Mouse (Mus musculus): Measurements from ENCODE around the gene Rheb. TPM values are rescaled to one million over a fixed set of nuclear protein-coding genes. Genes with fewer than 3 reads are reported as not detected.
"Not testable (repeated sequence)": the region's sequence is repeated elsewhere in the genome, so short reads cannot be mapped to it uniquely, and the experiment has no call there.

Gene Rheb
- polyA plus RNA-seq, 1 experiment from 2014 or later = 242 TPM

DNA sequence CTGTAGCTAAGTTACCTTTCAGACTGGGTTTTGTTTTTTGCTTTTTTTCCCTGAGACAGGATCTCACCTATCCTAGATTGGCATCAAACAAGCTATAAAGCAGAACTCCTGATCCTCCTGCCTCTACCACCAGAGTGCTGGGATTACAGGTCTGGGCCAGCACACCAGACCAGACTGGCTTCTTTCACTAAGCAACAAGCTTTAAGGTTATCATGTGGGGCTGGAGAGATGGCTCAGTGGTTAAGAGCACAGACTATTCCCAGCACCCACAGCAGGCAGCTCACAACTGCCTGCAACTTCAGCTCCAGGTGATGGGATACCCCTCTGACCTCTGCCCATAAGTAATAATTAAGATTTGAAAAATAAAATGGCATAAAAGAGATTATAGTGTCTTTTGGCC, 63.1 kb downstream of the Rheb start:
- Histone ChIP-seq H3K27me3 (replicated peaks) (no peaks in the 10 kb centered on the region), H3K36me3 (no peaks in the 10 kb centered on the region), H3K4me1 (no peaks in the 10 kb centered on the region), H3K27ac (no peak overlapping the region), H3K9ac (no peak overlapping the region), H3K4me2 (no peak overlapping the region), H3K4me3 (replicated peaks) (no peak overlapping the region), H3K9me3 (no peaks in the 10 kb centered on the region)
- no peak for ATAC-seq (ENCODE audit: insufficient read depth, low FRiP score, low read depth)

DNA sequence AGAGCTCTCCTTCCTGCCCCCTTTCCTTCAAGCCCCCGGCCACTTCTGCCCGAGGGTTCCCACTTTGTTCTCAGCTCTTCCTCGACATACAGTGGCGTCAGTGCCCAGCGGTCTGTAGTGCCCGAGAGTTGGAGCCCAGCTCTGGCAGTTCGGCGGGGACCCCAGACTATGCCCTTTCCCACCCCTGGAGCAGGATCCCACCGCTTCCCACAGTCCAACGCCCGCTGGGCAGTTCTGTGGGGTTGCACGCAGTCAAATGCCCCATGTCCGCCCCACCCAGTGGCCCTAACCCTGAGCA, 63.6 kb downstream of the Rheb start:
- Histone ChIP-seq H3K4me2 (no peak overlapping the region), H3K27ac (no peak overlapping the region), H3K4me1 (no peaks in the 10 kb centered on the region), H3K9ac (no peak overlapping the region), H3K36me3 (no peaks in the 10 kb centered on the region), H3K4me3 (replicated peaks) (no peak overlapping the region), H3K27me3 (replicated peaks) (no peaks in the 10 kb centered on the region), H3K9me3 (no peaks in the 10 kb centered on the region)
- ATAC-seq (ENCODE audit: insufficient read depth, low FRiP score, low read depth) = no peak
- WGBS = 54% methylated on average over 13 of the region's 13 CpGs

DNA sequence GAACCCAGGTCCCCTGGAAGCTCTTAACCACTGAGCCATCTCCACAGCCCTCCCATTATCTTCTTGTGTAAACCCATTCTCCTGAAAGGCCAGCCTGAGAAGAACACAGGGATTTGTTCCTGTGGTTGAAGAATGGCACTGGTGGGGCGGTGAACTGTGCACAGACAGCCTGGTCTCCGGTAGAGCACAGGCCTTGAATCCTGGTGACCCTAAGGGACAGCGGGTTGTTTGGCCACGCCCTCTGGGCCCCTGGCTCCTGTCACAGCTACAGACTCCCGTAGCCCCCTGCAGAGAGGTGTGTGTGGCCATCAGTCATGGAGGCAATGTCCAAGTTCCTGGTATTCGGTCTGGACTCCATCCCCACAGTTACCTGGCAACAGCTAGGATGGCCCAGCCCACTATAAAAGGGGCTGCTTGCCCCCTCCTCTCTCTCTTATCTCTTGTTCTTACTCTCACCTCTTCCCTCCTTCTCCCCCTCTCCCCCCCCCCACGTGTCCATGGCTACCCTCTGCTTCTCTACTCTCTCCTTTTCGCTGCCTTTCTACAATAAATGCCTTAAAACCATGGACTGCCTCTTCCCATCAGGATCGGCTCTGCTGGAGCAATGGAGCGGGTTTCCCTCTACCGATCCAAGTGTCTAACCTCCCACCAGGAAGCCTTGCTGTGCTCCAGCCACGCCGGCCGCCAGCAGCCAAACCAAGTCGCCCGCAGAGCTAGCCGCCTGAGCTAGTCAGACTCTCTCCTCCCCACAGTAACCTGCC, 64.2 kb downstream of the Rheb start:
- Histone ChIP-seq H3K4me1 (no peaks in the 10 kb centered on the region), H3K9ac (no peak overlapping the region), H3K36me3 (no peaks in the 10 kb centered on the region), H3K27me3 (replicated peaks) (no peaks in the 10 kb centered on the region), H3K9me3 (no peaks in the 10 kb centered on the region), H3K4me3 (replicated peaks) (no peak overlapping the region), H3K27ac (no peak overlapping the region), H3K4me2 (no peak overlapping the region)
- 24% methylated on average over 17 of the region's 17 CpGs for WGBS
- ATAC-seq (ENCODE audit: insufficient read depth, low FRiP score, low read depth) = no peak

DNA sequence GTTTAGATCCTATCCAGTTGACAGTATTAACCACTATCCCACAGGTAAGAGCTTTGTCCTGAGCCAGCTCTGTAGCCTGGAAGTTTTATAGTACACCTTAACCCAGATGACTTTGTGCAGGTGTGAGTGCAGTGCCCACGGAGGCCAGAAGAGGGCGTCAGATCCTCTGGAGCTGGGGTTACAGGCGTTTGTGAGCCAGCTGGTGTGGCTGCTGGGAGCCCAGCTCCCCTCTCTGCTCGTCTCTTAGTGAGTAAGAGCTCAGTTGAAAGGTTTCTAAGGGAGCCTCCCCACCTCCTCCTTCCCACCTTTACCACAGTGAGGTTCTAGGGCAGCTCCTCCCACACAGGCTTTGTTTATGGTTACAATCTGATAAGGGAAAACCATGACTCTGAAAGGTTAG, 65.7 kb downstream of the Rheb start:
- Histone ChIP-seq H3K36me3 (no peaks in the 10 kb centered on the region), H3K9me3 (no peaks in the 10 kb centered on the region), H3K4me1 (no peaks in the 10 kb centered on the region), H3K27ac (no peak overlapping the region), H3K4me3 (replicated peaks) (no peak overlapping the region), H3K27me3 (replicated peaks) (no peaks in the 10 kb centered on the region), H3K4me2 (no peak overlapping the region), H3K9ac (no peak overlapping the region)
- WGBS = 57% methylated on average over 4 of the region's 4 CpGs
- ATAC-seq (ENCODE audit: insufficient read depth, low FRiP score, low read depth) = no peak

DNA sequence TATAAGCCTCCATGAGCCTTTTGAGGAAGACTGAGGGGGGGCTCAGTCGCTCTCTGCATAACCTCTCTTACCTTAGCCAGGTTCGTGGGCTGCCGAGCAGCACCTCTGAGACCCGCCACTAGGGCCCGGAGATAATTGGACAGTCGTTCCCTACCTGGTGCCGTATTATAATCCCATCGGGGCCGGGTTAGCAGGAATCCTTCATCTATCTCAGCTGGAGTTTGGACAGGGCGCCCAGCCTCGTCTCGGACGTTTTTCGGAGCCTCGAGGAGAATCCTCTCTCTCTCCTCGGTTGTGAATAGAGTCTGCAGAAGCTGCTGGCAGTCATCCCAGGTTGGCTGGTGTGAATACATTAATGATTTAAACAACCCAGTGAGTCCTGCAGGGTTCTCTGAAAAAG, 67.9 kb downstream of the Rheb start:
- not testable (repeated sequence) for H3K4me3 ChIP-seq (replicated peaks); H3K27ac ChIP-seq; H3K9ac ChIP-seq; H3K4me2 ChIP-seq; H3K27me3 ChIP-seq (replicated peaks); H3K9me3 ChIP-seq; H3K4me1 ChIP-seq; H3K36me3 ChIP-seq; ATAC-seq (ENCODE audit: insufficient read depth, low FRiP score, low read depth)
- 82% methylated on average over 16 of the region's 16 CpGs for WGBS

DNA sequence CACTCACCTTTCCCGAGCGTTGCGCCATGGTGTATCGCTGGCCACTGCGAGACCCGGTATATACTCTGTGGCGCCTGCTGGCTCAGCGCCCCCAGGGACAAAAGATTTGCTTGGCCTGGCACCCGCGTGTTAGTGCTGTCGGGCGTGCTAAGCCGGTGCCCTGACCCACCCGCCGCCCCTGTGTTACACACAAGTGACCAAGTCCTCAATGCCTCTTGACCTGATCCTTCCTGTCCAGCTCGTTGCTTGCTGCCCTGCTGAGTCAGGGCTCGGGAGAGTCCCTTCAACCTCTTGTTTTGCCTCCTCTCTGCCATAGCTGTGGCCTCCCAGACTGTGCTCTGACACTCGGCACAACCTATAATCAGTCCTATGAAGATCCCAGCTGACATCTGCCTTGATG, 84.6 kb downstream of the Rheb start, which contains the start of gene Crygn:
TSS of gene Crygn (minus strand) at position 193 of the 400 bp plus-strand sequence.
- H3K4me1 ChIP-seq = peaks cover 4% of the 10 kb centered on the region; the same call in 1 of the 2 replicates
- ATAC-seq (ENCODE audit: insufficient read depth, low FRiP score, low read depth) = no peak
- H3K9ac ChIP-seq = no peak within 1 kb of the TSS
- H3K27ac ChIP-seq = no peak within 1 kb of the TSS
- no peaks in the 10 kb centered on the region for H3K36me3 ChIP-seq
- WGBS = 48% methylated on average over 18 of the region's 18 CpGs
- no peak within 1 kb of the TSS for H3K4me2 ChIP-seq
- H3K4me3 ChIP-seq (replicated peaks) = no peak within 1 kb of the TSS
- H3K9me3 ChIP-seq = no peaks in the 10 kb centered on the region
- no peaks in the 10 kb centered on the region for H3K27me3 ChIP-seq (replicated peaks)

DNA sequence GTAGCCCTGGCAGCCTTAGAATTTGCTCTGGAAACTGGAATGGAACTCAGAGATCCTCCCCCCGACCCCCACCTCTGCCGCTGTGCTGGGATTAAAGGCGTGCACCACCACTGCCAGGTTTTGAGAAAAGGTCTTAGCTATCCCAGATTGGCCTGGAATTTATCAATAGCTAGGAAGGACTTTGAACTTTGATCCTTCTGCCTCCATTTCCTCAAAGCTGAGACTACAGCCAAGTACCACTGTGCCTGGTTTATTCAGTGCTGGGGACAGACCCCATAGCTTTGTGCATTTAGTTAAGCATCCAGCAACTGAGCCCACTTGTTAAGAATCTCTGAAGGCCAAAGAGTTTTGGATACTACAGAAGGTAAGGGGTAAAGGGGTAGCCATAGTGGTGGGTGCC, 85.5 kb downstream of the Rheb start:
- Histone ChIP-seq H3K27ac (no peak overlapping the region), H3K4me2 (no peak overlapping the region), H3K27me3 (replicated peaks) (no peaks in the 10 kb centered on the region), H3K4me3 (replicated peaks) (no peak overlapping the region), H3K9me3 (no peaks in the 10 kb centered on the region), H3K4me1 (peaks cover 11% of the 10 kb centered on the region), H3K9ac (no peak overlapping the region), H3K36me3 (no peaks in the 10 kb centered on the region)
- 62% methylated on average over 3 of the region's 3 CpGs for WGBS
- no peak for ATAC-seq (ENCODE audit: insufficient read depth, low FRiP score, low read depth)

Other genes starting within 250 kb of the Rheb start
- 22.2 and 25.1 TPM in 2 replicates for gene Smarcd3, start 218.2 kb downstream of the Rheb start, polyA plus RNA-seq (2015; fragmentation: Nextera tagmentation; extraction: Ambion mirVana)
- gene Nub1, start 157.1 kb downstream of the Rheb start, polyA plus RNA-seq (2015; fragmentation: Nextera tagmentation; extraction: Ambion mirVana) = 26.7 and 31.5 TPM in 2 replicates
- gene Wdr86, start 111.9 kb downstream of the Rheb start, polyA plus RNA-seq (2015; fragmentation: Nextera tagmentation; extraction: Ambion mirVana) = 14.3 and 15.1 TPM in 2 replicates
- 1.6 and 1.7 TPM in 2 replicates for gene Crygn, start 84.6 kb downstream of the Rheb start, polyA plus RNA-seq (2015; fragmentation: Nextera tagmentation; extraction: Ambion mirVana)